Mouse (Mus musculus): ENCODE data around the gene Cirbp.

Gene Cirbp

DNA sequence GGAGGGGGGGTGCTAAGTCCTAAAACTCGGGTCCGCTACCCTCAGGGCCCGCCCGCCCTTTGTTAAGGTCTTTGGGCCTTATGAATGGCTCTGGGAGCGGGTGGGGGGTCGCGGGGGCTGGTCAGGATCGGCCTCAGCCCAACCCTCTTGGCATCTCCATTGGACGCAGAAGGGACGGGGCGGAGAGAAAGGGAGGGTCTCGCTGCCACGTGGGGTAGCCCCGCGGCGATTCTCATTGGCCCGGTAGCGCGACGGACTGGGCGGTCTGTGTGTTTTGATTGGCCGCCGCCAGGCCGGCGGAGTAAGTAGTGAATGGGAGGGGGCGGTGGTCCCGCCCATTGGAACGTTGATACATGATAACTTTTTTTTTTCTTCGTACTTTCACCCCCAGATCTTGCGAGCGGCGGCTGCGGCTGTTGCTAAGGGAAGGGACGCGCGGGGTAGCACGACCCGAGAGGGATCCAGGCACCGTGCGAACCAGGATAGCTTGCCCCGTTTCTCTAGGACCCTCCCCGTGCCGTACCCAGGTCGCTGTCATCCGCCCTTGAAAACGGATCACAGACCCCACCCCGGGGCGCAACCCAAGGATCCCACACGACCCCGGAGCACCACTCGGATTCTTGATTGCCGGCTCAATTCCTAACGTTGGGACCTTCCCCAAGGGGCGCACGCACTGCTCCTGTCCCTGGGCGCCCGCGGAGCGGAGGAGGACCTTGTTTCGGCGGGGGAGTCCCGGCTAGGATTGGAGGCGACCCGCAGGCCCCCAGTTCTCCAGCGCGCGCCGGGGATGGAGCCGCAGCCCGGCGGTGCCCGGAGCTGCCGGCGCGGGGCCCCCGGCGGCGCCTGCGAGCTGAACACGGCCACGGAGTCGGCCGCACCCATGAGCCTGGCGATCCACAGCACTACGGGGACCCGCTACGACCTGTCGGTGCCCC, 16.2 kb upstream of the Cirbp start:
- no peak for DNase-seq (ENCODE audit: extremely low read depth, low read depth, low spot score)

DNA sequence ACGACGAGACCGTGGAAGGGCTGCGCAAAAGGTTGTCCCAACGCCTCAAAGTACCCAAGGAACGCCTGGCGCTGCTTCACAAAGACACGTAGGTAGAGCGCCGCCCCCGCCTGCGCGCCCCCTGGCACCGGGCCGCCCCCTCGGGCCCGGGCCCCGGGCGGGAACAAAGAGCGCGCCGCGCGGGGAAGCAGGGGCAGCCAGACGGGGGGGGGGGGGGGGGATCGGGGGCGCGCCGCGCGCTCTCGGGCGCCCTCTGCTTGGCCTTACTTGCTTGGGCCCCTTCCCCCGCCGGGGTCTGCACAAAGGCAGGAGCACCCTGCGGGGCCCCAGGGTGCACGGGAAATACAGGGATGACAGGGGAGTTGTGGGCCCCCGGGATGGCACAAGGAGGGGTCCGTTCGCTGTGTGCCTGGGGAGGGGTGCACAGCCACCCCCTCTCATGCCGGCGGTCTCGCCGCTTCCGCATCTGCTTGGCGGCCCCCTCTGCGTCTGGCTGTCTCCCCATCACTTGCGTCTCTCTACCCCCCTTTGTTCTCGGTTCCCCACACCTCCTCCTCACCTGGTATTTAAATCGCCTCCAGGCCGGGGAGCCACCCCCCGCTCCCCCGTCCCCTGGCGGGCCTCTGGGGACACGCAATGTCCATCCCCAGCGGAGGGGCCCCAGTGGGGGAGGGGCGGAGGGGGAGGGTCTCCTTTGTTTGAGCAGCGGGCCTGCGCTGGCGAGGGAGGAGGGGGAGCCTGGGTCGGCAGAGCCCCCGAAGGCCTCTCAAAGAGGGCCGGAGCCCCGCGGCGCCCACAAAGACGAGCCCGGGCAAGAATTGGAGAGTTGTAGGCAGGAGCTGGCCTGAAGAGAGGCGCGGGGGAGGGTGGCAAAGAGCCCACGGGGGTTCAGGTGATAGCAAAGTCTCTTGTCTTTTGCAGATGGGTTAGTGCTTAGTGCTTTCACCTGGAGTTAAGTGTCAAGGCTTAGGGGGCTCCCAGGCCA, 15.3 kb upstream of the Cirbp start:
- DNase-seq (ENCODE audit: extremely low read depth, low read depth, low spot score): no peak

DNA sequence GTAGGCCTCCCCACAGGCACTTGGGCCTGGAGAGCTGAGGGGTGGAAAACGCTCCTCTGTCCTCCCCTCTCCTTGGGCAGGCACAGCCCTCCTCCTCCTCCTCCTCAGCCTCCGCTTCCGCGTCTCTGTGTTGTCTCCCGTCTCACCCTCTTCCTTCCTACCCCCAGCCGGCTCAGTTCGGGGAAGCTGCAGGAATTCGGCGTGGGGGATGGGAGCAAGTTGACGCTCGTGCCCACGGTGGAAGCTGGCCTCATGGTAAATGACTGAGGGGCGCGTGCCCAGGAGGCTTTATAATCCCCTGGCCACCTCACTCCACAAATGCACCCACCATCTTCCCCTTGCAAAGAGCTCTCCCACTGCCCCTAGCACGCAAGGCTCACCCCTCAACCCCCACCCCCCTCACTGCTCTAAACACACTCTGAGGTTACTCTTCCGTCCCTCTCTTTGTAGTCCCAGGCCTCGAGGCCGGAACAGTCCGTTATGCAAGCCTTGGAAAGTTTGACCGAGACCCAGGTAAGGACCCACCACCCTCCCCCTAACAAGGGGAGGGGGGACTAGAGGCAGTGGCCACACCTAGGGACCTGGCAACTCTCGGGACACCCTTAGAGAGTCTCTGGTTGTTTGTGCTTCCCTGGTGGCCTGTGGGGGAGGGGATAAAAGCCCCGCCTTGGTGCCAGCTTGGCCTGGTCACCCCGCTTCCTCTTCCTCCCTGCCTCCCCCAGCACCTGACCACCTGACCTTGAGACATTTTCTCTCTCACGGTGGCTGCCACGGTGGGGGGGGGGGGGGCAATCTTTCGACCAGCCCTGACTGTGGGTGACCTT, 14.4 kb upstream of the Cirbp start:
- DNase-seq (ENCODE audit: extremely low read depth, low read depth, low spot score): no peak

DNA sequence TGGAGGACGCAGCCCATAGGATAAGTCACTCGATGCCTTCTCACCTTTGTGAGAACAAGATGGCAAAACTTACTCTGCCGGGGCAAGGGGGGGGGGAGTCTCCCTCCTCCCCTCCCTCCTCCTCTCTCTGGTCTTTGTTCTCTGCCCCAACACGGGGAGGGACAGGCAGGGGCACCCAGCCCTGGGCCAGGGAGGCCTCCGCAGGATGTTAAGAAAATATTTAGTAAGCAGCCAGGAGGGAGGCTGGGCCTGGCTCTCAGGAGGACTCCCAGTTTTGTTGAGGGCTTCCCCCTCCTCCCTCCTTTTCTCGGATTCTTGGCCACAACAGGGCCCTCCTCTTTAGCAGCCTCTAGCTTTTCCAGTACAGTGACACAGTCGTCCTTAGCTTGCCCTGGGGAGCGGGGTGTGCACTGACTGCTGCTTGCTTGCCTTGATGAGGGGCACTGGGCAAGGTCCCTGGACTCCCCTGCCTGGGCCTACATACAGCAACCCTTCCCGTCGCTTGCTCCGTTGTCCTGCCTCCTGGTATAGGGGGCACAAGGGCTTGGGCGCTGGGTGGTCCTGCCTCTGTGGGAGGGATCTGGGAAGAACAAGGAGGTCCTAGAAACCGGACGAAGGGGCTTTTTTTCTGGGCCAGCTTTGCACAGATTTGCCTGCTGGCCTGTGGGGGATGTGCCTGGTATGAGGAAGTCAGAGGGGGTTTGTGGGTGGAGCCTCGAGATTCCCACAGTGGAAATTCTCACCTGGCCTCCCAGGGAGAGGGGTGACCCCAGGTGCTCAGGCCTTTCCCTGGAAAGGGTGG, 13.5 kb upstream of the Cirbp start:
- DNase-seq (ENCODE audit: extremely low read depth, low read depth, low spot score): no peak

DNA sequence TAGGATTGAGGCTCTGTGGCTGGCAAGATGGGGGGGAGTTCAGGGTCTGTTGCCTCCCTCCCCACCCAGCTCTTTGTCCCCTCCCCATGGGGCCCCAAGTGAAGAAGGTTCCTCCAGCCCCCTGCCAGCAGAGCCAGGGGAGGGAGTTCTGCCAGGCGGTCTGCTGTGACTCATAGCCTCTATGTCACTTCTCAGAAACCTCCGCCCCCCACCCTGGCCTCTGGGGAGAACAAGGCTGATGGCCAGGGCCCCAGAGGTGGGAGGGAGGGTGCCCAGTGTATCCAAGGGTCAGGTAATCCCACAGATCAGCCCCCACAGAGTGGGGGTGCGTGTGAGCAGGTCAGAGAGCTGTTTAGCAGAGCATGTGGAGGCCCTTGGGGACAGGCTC, 12.9 kb upstream of the Cirbp start:
- DNase-seq (ENCODE audit: extremely low read depth, low read depth, low spot score): no peak

DNA sequence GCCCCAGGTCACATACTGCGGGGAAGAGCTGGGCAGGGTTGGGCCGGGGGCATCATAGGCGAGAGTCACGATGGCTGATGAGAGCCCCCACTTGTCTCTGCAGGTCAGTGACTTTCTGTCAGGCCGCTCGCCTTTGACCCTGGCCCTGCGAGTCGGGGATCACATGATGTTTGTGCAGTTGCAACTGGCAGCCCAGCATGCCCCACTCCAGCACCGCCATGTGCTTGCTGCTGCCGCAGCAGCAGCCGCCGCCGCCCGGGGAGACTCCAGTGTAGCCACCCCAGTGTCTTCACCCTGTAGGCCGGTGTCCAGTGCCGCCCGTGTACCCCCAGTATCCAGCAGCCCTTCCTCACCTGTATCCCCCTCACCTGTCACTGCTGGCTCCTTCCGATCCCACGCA, 12.1 kb upstream of the Cirbp start:
- no peak for DNase-seq (ENCODE audit: extremely low read depth, low read depth, low spot score)

DNA sequence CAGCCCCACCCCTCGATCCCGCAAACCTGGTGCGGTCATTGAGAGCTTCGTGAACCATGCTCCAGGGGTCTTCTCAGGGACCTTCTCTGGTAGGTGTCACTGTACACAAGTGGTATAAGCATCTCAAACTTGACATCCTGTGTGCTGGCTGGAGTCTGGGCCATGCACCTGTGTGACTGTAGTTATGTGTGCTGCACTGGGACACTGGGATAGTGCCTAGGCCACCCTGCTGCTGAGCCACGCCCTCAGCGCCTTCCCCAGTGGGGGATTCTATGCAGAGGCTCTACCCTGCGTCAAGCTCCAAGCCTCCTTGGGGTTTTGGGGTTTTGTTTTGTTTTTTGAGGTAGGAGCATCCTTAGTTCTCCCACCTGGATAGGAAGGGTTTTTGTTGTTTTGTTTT, 11.4 kb upstream of the Cirbp start:
- no peak for DNase-seq (ENCODE audit: extremely low read depth, low read depth, low spot score)

DNA sequence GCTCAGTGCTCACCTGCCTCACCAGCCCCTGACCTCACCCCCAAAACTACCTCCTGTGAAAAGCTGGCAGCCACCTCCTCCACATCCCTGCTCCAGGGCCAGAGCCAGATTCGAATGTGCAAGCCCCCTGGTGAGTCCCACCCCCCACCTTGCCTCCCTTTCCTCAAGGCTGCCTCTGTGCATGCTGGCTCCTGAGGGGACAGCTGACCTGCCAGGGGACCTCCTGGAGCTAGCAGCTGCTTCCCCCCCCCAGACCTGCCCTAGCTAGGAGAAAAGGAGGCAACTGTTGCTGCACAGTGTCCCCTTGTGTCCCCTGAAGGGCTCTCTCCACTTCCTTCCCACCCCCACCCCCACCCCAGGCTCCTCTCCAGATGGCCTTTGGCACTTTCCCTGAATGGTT, 10.5 kb upstream of the Cirbp start:
- DNase-seq (ENCODE audit: extremely low read depth, low read depth, low spot score): no peak

DNA sequence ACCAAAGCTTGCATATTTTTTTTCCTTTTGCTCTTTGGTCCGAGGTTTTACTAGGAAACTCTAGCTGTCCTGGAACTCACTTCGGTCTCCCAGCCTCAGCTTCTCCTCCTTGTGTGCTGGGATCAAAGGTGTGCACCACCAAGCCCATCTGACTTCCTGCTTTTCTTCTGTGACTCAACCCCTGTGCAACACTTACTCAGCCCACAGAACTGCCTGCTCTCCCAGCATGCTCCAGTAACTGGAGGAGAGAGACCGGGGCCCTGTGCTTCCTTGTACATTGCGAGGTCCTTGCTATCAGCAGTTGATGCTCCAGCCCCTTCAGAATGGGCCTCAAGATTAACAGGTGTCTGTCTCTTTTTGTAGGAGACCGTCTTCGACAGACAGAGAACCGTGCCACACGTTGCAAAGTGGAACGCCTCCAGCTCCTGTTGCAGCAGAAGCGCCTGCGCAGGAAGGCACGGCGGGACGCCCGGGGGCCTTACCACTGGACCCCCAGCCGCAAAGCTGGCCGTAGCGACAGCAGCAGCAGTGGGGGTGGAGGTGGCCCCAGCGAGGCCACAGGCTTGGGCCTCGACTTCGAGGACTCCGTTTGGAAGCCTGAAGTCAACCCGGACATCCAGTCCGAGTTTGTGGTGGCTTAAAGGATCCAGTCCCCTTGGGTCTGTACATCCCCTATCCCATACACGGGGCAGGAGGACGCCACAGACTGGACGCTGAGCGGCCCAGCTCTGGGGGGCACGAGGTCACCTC, 9.6 kb upstream of the Cirbp start:
- no peak for DNase-seq (ENCODE audit: extremely low read depth, low read depth, low spot score)

DNA sequence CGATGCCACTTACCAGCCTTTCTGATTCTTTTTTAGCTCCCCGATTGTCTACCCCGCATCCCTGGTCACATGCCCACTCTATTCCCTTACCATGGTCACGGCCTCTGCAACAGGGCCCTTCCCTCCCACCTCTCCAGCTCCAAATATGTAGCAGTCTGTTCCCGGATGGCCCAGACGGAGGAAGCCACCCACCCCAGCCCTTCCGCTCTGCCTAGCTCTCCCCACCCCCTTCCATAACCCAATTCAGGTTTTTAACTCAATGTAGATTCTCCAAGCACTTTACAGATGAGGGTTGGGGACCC, 9.1 kb upstream of the Cirbp start:
- DNase-seq (ENCODE audit: extremely low read depth, low read depth, low spot score): no peak

DNA sequence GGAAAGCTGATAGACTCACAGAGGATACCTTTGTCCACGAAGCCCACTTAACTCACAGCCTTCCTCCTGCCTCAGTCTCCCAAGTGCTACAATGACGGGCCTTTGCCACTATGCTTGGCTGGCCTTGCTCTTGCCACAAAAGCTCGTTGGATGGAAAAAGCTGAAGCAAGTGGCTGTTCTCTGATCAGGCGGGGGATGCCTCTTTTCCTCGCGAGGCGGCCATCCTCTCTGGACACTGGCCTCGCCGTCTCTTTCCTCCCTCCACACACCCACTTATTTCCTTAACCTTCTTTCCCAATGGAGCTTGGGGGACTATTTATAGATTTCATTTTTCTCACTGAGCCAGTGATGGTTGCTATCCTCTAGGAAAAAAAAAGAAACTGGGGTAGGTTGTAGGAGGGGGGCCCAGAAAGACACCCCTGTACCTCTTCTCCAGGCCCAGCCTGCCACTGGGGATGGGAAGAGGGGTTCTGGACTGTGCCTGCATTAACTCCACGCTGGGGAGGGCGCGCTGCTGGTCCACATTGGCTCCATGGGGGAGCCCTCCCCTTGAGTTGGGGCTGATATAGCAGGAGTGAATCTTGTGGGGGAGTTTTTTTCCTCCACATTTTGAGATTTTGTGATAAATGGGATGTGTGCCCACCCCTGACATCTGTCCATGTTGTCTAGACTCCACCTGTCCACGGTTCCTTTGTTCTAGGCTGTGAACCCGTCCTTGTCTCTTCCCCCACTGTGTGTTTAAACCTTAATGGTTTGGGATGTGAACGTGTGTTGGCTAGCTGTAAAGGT, 8.4 kb upstream of the Cirbp start:
- DNase-seq (ENCODE audit: extremely low read depth, low read depth, low spot score): no peak

DNA sequence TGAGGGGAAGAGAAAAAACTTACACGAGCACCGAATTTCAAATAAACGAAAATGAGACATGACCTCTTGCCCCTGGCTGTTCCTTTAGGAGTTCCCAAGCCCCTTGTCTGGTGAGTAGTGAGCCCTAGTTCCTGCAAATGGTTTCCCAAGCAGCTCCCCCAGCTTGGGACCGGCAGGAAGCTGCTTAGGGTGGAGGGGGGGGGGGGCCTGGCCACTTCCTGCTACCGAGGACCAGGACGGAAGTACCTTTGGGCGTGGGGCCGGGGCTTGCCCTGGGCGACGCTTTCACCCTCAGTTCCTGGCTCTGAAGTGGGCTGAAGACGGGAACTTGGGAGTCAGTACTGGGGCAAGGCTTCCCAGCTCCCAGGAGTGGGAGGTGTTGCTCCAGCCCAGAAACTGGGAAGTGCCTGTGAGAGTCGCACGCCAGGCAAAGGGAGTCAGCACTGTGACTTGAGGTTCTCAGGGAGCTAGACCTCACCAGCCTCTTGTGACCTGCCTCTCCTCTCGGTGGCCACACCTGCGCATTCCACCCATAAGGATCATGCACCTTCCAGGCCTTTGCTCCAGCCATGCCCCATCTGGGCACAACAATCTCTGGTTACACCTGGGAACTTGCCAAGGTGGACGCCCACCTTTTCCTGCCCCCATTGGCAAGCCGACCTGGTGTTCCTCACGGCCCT, 7.3 kb upstream of the Cirbp start:
- DNase-seq (ENCODE audit: extremely low read depth, low read depth, low spot score): no peak

DNA sequence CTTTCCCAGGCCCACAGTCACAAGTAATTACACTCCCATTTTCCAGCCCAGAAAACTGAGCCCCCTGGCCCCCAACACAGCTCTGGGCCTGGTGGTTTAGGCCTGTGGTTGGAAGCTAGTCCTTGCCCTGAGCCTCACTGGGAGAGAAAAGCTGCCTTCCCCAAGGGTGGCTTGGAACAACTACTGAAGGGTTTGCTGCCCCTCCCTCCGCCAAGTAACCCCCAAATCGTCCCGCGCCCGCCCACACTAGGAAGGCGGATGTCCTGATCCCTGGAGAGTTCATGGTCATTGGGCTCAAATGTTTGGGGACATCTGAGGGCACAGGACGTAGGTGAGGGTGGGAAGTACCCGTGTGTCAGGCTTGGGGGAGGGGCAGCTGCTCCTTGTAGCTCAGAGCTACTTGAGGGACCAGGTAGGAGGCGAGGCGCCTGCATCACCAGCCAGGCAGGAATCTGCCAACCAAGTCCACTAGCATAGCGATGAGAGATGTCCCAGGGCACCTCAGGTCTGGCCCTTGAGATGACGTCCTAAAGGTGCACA, 6.7 kb upstream of the Cirbp start:
- DNase-seq (ENCODE audit: extremely low read depth, low read depth, low spot score): no peak

DNA sequence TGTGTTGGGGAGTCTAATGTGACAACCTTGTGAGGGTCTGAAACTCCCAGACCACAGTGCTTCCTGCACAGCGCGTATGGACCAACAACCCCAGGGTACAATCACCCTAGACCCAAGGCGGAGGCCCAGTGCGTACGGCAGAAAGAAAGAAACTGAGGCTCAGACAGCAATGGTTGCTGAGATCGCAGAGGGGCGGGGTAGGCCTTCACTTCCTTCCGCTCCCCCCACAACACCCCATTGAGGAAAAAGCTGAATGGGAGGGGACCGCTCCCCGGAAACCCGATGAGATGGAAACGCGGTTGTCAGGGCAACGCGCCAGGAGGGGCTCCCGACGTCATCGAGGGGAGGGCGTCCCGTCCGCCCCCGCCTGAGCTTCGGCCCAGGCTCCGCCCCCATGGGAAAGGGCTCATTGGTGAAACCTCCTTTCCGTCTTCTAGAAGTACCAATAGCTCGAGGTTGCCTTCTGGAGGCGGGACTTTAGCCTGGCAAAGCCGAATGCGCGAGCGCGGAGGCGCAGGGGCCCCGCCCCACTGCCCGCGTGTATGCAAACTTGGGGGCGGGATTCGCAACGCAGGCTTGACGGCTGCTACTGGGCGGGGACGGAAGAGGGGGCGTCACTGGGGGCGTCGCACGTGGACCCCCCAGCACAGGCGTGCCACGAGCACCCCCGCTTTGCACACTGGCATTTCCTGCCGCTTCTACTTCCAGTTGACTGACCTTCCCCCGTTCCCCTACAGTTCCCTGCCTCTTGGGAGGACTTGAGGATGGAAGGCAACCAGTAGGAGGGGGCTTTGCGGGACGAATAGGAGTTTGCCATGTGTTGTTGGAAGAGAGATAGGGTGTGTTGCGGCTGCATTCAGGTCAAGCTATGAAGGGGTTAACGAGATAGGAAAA, 6.0 kb upstream of the Cirbp start:
- DNase-seq (ENCODE audit: extremely low read depth, low read depth, low spot score): peak; percentile 85

DNA sequence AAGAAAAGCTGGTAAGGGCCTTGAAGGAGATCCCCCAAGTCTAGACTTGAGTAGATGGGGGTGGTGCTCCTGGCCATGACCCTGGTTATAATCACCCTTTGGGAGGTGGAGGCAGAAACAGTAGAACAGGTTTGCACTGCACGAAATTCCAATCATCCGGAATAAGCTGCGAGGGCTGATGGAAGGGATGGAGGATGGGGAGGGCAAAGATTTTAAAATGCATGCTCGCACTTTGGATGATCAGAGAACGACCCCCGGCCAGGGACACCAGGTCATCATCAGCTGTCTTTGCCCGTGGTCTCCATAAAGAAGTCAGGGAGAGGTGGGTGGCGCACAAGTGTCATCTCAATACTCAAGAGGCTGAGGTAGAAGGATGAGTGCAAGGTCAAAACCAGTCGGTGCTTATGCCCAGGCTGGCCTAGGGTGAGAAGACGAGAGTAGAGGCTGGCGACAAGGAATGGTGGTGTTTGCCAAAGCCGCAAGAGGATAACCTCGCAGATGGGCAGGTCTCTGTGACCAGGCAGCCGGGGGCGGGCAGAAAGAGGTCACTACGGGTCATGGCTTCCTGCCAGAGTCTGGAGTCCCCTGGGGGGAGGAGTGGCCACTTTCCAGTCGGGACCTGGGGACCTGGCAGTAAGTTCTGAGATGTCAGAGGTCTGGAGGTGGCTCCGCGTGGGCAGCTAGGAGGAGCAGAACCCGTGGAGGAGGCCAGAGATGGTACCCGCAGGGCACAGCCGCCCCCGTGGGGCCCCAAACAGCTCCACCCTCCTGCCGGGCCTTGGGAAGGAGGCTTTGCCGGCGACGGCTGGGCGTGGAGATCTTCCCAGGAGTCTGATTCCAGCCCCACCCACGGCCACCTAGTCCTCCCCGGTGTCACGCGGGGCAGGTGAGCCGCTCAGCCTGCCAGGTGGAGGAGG, 5.1 kb upstream of the Cirbp start:
- peak; percentile 92 for DNase-seq (ENCODE audit: extremely low read depth, low read depth, low spot score)

Data from fat pad, adult 2 months (tissue).